Mouse (Mus musculus): ENCODE results near the gene Rps6kl1.

Rps6kl1 gene

GRCm38 (mm10) chr12:85136627-85137026 lies 14.4 kb downstream of the Rps6kl1 start:
- no peak for DNase-seq

DNA sequence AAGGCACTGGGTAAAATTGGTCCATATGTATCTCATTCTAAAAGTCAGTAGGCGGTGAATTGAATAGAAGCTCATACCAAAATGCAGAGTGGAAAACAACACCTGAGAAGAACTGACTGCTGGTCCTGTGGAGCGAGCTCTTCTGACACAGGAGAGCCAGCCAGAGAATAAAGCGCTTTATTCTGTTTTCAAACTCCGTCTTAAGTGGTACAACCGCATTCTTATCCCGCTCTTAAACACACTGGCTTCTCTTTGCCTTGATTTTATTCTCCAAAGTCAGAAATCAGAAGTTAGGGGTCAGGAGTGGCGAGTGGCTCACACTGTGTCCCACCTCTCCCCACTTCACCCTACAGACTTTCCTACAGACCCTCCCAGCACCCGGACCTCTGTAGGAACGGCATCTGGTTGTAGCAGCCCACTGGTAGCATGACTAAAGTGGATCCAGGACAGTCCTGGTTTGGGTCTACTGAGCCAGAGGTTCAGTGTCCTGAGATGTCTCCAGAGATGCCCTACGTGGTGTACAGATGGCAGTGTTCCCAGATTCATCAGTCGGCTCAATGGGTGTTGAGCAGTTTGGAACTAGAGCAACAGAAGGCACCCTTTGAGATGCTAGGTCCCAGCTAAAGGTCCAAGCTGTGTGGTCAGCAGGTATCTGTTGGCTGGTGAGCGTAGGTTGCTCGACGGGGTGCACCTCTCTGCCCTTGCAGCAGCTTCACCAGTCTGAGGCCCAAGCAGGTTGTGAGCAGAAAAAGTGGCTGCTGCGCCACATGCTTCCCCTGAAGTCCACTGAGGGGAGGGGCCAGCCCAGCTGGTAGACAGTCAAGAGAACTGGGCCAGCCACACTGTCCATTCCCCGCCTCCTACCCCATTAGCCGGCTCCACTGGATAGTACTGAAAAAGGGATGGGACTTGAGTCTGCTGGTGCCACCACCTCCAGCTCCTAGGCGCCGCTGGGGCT lies 15.3 kb downstream of the Rps6kl1 start:
- no peak for DNase-seq

DNA sequence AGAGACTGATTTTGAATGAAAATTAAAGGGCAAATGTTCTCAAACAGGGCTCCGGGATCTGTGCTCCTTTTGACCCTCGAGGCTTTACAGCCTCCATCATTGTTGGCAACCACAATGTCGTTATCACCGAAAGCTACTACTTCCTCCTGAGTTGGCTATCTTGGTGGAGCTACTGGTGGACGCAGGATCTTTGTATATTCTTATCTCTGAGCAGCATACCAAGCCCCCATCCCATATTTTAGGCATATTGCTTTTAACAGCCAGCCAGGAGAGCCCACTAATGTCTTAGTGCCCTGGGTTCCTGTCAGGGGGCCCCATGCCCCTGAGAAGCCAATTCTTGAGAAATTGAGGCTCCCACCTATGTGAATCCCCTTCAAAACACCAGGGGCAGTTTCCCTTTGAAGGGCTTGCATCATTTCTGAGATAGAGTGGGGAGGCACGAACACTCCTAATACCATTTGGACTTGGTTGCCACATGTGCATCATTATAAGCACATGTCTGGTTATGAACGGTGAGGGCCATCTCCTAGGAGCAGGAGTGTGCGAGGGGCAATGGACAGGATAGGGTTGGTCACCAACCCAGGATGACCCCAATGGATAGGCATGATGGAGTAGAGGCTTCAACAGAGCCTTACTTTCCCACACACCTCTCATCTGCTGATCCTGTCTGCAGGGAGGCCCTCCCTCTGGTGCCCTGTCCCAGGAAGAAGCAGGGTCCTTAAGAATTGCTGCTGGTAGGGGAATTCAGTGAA lies 16.8 kb downstream of the Rps6kl1 start:
- no peak for DNase-seq

DNA sequence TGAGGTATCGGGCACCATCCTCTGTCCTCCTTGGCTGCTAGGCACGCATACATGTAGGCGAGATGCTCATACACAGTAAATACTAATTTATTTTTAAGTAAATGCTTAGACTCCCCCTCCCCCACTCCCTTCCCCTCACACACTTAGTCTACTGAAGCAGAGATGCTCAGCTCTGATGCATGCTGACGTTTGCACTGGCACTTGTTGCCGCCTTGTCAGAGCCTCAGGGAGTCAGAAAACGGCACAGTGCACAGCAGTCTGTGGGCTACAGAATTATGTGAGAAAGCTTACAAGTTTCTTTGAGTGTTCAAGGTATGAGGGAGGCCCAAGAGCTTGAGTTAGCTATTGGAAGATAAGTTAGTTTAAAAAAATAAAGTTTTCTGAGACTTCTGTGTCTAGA lies 19.7 kb downstream of the Rps6kl1 start:
- DNase-seq: no peak

- no peak for DNase-seq
These were observed 21.6 kb downstream of the Rps6kl1 start for GRCm38 (mm10) chr12:85129426-85129978.

GRCm38 (mm10) chr12:85126986-85127603 lies 24.0 kb downstream of the Rps6kl1 start:
- no peak for DNase-seq

DNA sequence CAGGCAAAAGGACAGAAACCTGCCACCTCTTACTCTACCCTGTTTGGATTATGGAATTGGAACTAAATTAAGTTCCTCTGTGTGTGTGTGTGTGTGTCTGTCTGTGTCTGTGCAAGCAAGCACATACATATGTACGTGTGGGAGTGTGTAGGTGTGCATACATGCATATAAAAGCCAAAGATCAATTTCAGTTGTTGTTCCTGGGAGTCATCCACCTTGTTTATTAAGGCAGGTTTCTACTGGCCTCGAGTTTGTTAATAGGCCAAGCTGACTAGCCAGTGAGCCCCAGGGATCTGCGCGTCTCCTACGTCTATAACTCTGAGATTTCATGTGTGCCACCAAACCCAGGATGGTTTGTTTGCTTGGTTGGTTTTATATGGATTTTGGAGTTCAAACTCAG lies 26.3 kb downstream of the Rps6kl1 start:
- DNase-seq: no peak

- DNase-seq: no peak
These were observed 27.4 kb downstream of the Rps6kl1 start for GRCm38 (mm10) chr12:85123645-85124044.

- DNase-seq: peak in 1 of 2 experiments; percentile 27
These were observed 27.9 kb downstream of the Rps6kl1 start for GRCm38 (mm10) chr12:85123108-85123530.

DNA sequence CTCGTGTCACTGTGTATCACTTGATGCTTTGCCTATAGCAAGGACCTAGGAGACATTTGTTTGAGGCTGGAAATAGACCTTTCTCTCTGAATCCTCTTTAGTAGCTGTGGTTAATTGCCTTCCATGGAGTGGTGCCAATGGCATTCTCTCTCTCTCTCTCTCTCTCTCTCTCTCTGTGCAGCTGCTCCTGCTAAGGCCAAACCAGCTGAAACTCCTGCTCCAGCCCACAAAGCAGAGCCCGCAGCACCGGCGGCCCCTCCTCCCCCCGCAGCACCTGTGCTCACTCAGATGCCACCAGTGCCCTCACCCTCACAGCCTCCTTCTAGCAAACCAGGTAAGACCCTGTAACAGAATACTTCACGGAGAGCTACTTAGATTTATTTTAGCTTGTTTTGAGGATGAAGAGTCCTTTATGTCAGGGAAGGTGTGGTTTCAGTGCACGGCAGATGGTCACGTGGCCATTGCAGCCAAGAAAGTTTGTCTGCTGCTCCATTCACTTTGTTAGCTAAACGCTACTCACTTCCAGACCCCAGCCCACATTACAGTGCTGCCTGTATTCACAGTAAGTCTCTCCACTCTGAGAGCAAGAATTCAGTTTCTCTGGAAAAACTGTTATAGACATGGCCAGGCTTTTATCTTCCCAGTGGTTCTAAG lies 29.1 kb downstream of the Rps6kl1 start:
- DNase-seq: no peak

DNA sequence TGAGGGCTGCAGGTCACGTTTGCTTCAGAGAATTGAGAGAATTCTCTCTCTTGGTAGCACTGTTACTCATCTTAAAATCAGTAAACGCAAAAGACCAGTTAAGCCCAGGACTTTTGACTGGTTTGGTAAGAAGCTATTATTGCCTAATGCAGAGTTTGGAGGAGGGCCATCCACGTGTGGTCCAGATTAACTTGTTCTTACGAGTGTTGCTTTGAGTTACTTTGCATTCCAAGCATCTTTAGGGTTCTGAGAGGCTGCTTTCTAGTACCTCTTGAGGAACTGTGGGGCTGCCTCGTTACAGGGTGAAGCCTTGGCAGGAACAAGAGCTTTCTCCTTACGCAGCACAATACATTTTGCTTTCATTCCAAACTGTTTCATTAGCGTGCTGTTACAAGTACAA lies 35.4 kb downstream of the Rps6kl1 start:
- no peak for DNase-seq

DNA sequence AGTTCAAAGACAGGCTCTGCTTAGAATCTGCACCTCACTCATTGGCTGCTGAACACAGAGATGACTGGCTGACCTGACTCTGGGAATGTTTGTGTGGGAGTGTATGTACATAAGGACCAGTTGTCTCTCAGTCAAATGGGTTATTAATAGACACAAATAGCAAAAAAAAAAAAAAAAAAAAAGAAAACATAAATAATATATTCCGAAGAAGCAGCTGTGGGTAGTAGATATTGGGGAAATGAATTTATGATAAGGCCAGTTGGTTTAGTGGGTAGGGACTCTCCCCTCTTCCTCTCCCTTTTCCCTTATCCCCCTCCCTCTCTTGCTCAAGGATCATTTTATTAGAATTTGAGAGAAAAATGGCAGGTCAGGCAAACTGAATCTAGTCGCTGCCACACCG lies 37.1 kb downstream of the Rps6kl1 start:
- no peak for DNase-seq

DNA sequence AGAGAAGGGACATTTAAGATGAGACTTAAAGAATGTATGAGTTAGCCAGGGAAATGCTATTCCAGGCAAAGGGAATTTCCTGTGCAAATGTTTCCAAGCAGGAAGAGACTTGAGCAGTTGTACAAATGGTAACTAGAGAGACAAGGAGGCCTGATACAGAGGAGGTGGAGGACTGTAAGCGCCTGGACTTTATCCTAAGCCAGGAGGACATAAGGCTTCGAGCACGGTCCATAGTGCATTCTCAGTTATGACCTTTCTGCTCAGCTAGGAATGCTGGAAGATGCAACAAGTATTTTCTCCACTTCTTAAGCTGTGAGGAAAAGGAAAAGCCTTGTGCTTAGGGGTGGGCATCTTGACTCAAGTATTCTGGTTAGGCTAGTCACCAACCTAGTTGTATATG lies 37.7 kb downstream of the Rps6kl1 start:
- no peak for DNase-seq

- DNase-seq: no peak
These were observed 38.4 kb downstream of the Rps6kl1 start for GRCm38 (mm10) chr12:85112550-85113251.

GRCm38 (mm10) chr12:85110698-85111592 lies 40.1 kb downstream of the Rps6kl1 start, which contains the start of the genes Prox2 and Dlst:
Prox2 (minus strand) TSS chr12:85110759.
Dlst (plus strand) TSS chr12:85110833.
- DNase-seq: peak; percentile 77 to 86

GRCm38 (mm10) chr12:85110011-85110697 lies 40.9 kb downstream of the Rps6kl1 start:
- no peak for DNase-seq

GRCm38 (mm10) chr12:85109426-85109825 lies 41.6 kb downstream of the Rps6kl1 start:
- no peak for DNase-seq

- DNase-seq: no peak
These were observed 42.4 kb downstream of the Rps6kl1 start for GRCm38 (mm10) chr12:85108643-85109042.

DNA sequence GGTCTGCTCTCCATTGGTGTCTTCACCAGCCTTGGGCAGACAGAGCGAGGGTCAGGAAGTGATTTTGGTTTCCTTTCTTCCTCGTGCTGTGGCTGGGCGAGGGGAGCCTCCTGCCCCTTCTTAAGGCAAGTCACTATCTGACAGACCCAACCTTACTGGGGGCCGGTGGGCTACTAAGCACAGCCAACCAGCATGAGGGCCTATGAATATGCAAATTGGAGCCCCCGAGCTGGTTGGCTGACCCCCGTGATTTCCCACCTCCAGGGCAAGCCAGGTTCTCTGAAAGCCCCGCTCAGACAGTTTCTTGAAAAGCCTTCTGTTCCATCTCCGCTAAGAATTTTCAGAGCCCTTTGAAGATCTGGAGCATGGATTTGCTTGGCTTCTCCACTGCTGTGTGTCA lies 44.8 kb downstream of the Rps6kl1 start:
- DNase-seq: no peak

- no peak for DNase-seq
These were observed 46.3 kb downstream of the Rps6kl1 start for GRCm38 (mm10) chr12:85104789-85105188.

All from spleen, adult 18-20 months (tissue).